Mouse (Mus musculus): Measurements from ENCODE around the gene Lamb1.

DNA sequence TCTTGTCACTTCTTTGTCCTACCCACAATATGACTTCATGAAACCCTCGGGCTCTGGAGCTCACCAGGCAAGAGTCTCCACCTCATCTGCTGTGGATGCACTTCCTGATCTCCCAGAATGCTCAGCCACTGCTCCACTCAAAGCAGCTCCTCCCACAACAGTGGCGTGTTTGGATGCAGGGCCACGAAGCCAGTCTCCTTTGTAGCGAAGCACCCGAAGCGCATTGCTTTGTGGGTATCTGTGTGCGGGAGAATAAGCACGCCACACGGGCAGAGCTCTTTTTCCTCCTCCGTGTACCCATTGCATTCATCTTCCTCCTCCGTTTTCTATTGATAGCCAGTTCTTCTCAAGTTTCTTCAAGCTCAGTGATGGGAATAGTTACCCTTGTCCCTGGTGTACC lies 112.2 kb downstream of the Lamb1 start:
- TF ChIP-seq POLR2A (IDR thresholded peaks at IDR 0.05; ENCODE audit: low read depth, low read length), result no peak
- no peak for TF ChIP-seq HCFC1 (IDR thresholded peaks at IDR 0.05; ENCODE audit: low read depth, low read length)
- no peak for TF ChIP-seq ETS1 (conservative IDR thresholded peaks at IDR 0.05; ENCODE audit: low read depth, low read length)
